Comparison of ENCODE assay signal across 8 mouse cellular contexts in genomic region chr10:81545161-81545747, GRCm38 (mm10). TPM values are rescaled to one million over a fixed set of nuclear protein-coding genes. Genes with fewer than 3 reads are reported as not detected.
DNase-seq lines count a peak whose midpoint lies in the region; ATAC-seq lines count a peak whose summit lies in the region.

Gna11 (minus strand) TSS chr10:81545190.

- no peaks in the 10 kb centered on the region for H3K36me3 ChIP-seq in hindbrain, embryonic 16.5 days (ENCODE audit: control insufficient read depth, insufficient read depth, low read length)
- H3K36me3 ChIP-seq in macrophage (ENCODE audit: inconsistent target), result no peaks in the 10 kb centered on the region

- peak; percentile 74 for DNase-seq in WW6 (ENCODE audit: low read depth, low spot score)
- DNase-seq in cerebellum, postnatal 4 days (ENCODE audit: low spot score in 2 of 2), result peak; percentile 98 to 100
- DNase-seq in gastrocnemius, adult 18-20 months (ENCODE audit: low spot score), result peak; percentile 100
- peak; percentile 99 to 100 for DNase-seq in left cerebral cortex, adult 18-20 months (ENCODE audit: low spot score in 2 of 2)
- DNase-seq in right cerebral cortex, adult 18-20 months, result peak; percentile 100
- DNase-seq in urinary bladder, postnatal 10 days (ENCODE audit: low spot score), result peak; percentile 98

- no peaks in the 10 kb centered on the region for H3K27me3 ChIP-seq in hindbrain, embryonic 16.5 days (replicated peaks; ENCODE audit: control insufficient read depth, insufficient read depth, low read length)

- H3K9ac ChIP-seq in hindbrain, embryonic 16.5 days (ENCODE audit: low read depth, low read length), result peak within 1 kb of the TSS; percentile 96

- peaks cover 29% of the 10 kb centered on the region for H3K4me1 ChIP-seq in hindbrain, embryonic 16.5 days (ENCODE audit: control insufficient read depth, insufficient read depth, low read depth, low read length)

- peak within 1 kb of the TSS; percentile 92 for H3K27ac ChIP-seq in hindbrain, embryonic 16.5 days (ENCODE audit: low read depth, low read length)
- H3K27ac ChIP-seq in macrophage, result peak within 1 kb of the TSS; percentile 19; the same call in 1 of the 2 replicates

- ATAC-seq in hindbrain, embryonic 16.5 days, result peak; percentile 97

- under 1% methylated on average over 48 of the region's 59 CpGs for WGBS in hindbrain, embryonic 16.5 days
- 1% methylated on average over 45 of the region's 59 CpGs for WGBS in macrophage (ENCODE audit: missing documents)

- H3K9me3 ChIP-seq in hindbrain, embryonic 16.5 days (ENCODE audit: control insufficient read depth, low read length), result no peaks in the 10 kb centered on the region

- H3K79me2 ChIP-seq in macrophage (ENCODE audit: inconsistent target), result peaks cover 42% of the 10 kb centered on the region

- peak within 1 kb of the TSS; percentile 66 for H3K4me2 ChIP-seq in hindbrain, embryonic 16.5 days (ENCODE audit: low read length)

- peak within 1 kb of the TSS; percentile 72 for H3K4me3 ChIP-seq in hindbrain, embryonic 16.5 days (ENCODE audit: low read length)
- peak within 1 kb of the TSS; percentile 57 for H3K4me3 ChIP-seq in macrophage (ENCODE audit: inconsistent target)

RNA-seq across cellular contexts. Expression of gene Gna11, which starts in this region (rescaled TPM):
- total RNA-seq in gastrocnemius, adult 18-20 months (2021), result 10 to 100 TPM; 26.2 to 31.8 TPM
- 96.0 and 104 TPM in 2 replicates for polyA plus RNA-seq in hindbrain, embryonic 16.5 days (2015; fragmentation: Nextera tagmentation; extraction: Ambion mirVana)
- 100 to 1,000 TPM; 105 to 114 TPM for total RNA-seq in left cerebral cortex, adult 18-20 months (2021)
- total RNA-seq in macrophage (2018; cell fraction: chromatin; rRNA removed), result 10 to 100 TPM in 18 of 26 experiments, 1 to 10 TPM in 8; 1.5 to 34.9 (median 14.9) TPM
- 1 to 10 TPM in 23 of 26 experiments, under 1 TPM in 3; 0.37 to 5.9 (median 4.1) TPM for total RNA-seq in macrophage (2018; cell fraction: cytosol; rRNA removed)
- 10 to 100 TPM in 13 of 26 experiments, 1 to 10 TPM in 13; 2.2 to 41.9 (median 9.7) TPM for total RNA-seq in macrophage (2018; cell fraction: nucleus; rRNA removed)
- polyA plus RNA-seq in macrophage (2018), result 3.5 to 6.3 TPM (median 6.2 TPM) in 3 replicates

Comparison
In these comparisons a context has a peak if more than half of its experiments do, and no peak if none do; other contexts are left out.
1. Peak in every context shown above with its lines: DNase-seq, ATAC-seq, H3K4me3 ChIP-seq and H3K27ac ChIP-seq.
2. RNA of gene Gna11 (polyA plus RNA-seq): 96.0 to 104 TPM in hindbrain, embryonic 16.5 days; 3.5 to 6.3 TPM in macrophage; every median in the first group is over 10 times any median in the second.